Mouse (Mus musculus) bone marrow, adult 2 months (tissue): ENCODE results near the gene Emp1. TPM values are rescaled to one million over a fixed set of nuclear protein-coding genes. Genes with fewer than 3 reads are reported as not detected.

Source experiments
- H3K27ac ChIP-seq: fragments of 200-500 bp; 2 replicates; pipeline ENCODE4 v1.5.1; 2012; ENCODE audit warnings: low read depth, mild to moderate bottlenecking, control low read depth, inconsistent platforms, low read length; ENCODE audit not compliant: control insufficient read depth, poor library complexity, insufficient read depth
- H3K4me1 ChIP-seq: fragments of 200-500 bp; 2 replicates; pipeline ENCODE4 v1.6.1; 2011; ENCODE audit warnings: low read length; ENCODE audit not compliant: control insufficient read depth, insufficient read depth
- H3K4me3 ChIP-seq: fragments of 200-500 bp; replicated peaks from 2 replicates; pipeline ENCODE3; 2011; ENCODE audit warnings: mild to moderate bottlenecking, low read depth, low read length, control low read depth; ENCODE audit not compliant: control insufficient read depth
- CTCF ChIP-seq: fragments of 200-500 bp; IDR thresholded peaks from 2 replicates; pipeline ENCODE4 v1.5.1; 2011; ENCODE audit warnings: low read length, control low read depth; ENCODE audit not compliant: control insufficient read depth, insufficient read depth
- POLR2A ChIP-seq: fragments of 200-500 bp; IDR thresholded peaks from 2 replicates; pipeline ENCODE4 v1.6.1; 2011; ENCODE audit warnings: low read depth, mild to moderate bottlenecking, control low read depth, low read length, borderline replicate concordance; ENCODE audit not compliant: control insufficient read depth
- WGBS: fragments of 180-500 bp; shearing (Covaris S2); methylation state at CpG from one replicate; pipeline ENCODE4 v1.1.7; 2018; 5-methylcytosine and 5-hydroxymethylcytosine counted together
- polyA plus RNA-seq: library from polyadenylated mRNA; stranded (reverse); fragments of >200 nt; gene quantifications from 2 replicates; pipeline ENCODE4 v1.2.4, GENCODE M21; 2011; ENCODE audit warnings: low replicate concordance; ENCODE audit not compliant: missing spikeins, insufficient read depth, insufficient read length

The Emp1 gene
- polyA plus RNA-seq, 1 experiment: 23.0 TPM

DNA sequence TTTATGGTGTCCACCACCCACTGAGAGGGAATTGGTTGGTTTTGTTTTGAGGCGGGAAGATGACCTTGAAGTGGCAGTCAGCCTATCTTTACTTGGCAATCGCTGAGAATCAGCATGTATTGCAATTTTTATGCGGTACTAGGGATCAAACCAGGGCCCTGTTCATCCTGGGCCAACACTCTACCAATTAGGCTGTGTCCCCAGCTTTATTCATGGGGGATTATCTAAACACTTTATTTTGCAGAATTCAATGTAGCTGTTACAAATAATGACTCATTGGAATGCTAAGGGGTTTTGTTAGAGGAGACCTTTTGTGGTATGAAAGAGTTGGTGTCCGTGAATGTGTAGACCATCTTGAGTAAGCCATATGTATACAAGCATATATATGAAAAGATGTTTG, 9.8 kb upstream of the Emp1 start:
- 76% methylated on average over 4 of the region's 4 CpGs for WGBS
- no peak for TF ChIP-seq POLR2A
- TF ChIP-seq CTCF: no peak
- Histone ChIP-seq H3K27ac (no peak overlapping the region), H3K4me1 (no peaks in the 10 kb centered on the region), H3K4me3 (no peak overlapping the region)

DNA sequence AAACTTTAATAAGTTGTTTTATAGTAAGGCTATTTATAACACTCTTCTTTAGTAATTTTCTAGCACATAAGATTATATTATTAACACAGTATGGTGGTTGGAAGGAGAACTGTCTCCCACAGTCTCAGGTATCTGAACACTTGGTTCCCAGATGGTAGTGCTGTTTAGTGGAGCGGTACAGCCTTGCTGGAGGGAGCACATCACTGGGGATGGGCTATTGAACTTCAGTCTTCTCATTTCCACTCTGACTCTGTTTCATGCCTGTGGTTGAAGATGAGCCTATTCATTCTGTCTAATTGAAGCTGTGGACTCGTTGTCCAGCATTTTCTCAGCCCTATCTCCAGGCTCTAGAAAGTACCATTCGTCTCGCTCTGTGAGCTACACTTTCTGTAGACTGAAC, 7.4 kb upstream of the Emp1 start:
- H3K27ac ChIP-seq: no peak overlapping the region

DNA sequence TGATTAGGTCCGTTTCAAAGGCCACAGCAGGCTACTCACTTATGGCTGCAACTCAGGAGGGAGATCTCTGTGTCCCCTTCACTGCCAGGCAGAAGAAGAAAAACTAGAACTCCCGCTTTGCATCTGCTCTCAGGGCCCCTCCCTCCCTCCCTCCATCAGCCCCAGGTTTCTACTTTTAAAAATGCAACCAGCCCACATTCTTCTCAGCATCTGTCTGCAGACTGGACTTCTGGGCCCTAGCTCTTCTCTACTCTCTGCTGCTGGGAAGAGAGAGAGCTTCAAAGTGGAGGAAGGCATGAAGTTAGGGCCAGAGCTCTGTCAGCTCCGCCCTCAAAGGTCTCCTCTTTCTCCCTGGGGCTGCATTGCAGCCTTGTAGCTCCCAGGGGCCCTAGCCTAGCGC, 2.0 kb upstream of the Emp1 start:
- Histone ChIP-seq H3K27ac (no peak overlapping the region), H3K4me1 (no peaks in the 10 kb centered on the region), H3K4me3 (no peak overlapping the region)
- WGBS: 76% methylated on average over 4 of the region's 4 CpGs
- no peak for TF ChIP-seq POLR2A
- no peak for TF ChIP-seq CTCF

More for the DNA sequence above, 7.4 kb upstream of the Emp1 start:
- H3K4me1 ChIP-seq: no peaks in the 10 kb centered on the region
- 75% methylated on average over 4 of the region's 4 CpGs for WGBS
- TF ChIP-seq CTCF (no peak), POLR2A (no peak)
- H3K4me3 ChIP-seq: no peak overlapping the region

DNA sequence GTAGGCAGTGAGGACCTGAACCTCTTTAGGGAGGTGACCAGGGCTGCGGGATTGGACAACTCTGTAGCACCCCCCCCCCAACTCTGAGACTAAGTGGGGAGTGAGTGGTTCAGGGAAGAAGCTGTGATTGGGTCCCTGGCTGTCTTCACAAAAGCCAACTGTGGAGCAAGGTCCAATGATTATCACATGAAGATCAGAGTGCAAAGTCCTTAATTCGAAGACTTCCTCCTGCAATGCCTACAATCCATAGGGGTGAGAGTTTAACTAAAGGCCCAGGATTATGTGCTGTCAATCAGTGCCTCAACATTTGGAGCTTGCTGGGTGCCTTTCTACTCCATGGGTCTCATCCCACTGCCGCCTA, 267 bp upstream of the Emp1 start:
- Histone ChIP-seq H3K4me1 (no peaks in the 10 kb centered on the region), H3K27ac (no peak overlapping the region), H3K4me3 (no peak overlapping the region)
- no peak for TF ChIP-seq CTCF
- no peak for TF ChIP-seq POLR2A
- WGBS: 76% methylated on average over 3 of the region's 3 CpGs

DNA sequence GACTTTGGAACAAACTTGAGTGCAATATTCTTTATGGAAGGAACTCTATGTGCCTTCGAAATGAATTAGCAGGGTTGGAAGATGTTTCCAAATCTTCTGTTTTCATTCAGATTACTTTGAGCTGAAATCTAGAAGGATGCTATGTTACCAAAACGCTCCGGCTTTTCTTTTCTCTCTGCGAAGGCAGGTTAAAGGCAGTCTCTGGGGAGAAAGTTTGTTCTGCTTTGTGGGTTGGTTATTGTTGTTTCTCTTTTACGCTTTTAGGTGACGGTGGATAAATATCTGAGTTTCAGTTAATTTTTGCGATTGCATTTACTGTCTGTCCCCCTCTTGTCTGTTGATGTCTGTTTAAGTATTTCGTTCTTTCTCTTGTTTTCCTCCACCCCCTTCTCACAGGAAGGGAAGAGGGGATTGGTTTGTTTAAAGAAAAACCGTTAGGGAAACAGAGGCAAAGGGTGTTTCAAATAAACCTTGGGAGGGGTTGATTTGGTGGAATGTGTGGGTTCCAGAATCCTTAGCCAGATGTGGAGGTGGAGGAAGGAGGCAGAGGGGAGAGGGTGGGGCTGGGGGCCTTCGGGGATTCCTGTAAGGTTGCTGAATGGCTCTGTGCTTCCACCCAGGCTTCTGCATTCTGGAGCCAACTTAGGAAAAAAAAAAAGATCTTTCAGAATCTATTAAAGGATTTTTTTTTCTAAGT, 1.1 kb downstream of the Emp1 start:
- no peak overlapping the region for H3K4me3 ChIP-seq

DNA sequence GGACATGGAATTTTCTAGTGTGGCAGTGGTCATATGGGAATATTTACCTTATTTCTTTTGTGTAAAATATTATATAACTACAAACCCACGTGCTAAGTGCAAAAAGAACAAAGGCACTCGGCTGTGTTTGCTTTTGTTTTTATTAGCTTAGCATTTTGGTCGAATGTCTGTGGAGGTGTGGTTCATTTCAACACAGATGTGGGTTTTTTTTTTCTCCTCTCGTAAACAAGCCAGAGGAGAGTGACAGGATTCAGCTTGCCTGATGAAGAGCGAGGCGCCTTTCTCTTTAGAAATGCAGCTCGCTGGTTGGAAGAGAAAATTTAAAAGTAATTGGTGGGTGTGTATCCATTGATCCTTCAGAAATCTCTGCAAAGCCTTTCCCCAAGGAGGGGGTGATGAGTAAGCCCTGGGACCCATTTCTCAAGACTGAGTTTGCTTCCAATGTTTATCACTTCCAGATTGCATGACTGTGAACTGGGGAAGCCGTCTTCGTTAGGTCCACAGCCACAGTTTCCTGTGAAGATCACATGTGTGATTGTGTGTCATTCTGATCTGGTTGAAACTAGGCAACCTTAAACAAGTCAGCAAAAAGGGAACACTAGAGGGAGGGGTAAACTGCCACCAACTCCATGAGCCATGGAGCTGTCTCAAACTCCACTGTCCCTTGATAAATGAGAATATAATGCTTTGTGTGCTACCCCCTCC, 1.8 kb downstream of the Emp1 start:
- WGBS: 5% methylated on average over 9 of the region's 9 CpGs
- H3K27ac ChIP-seq: no peak overlapping the region
- TF ChIP-seq CTCF (no peak), POLR2A (no peak)
- no peak overlapping the region for H3K4me3 ChIP-seq
- no peaks in the 10 kb centered on the region for H3K4me1 ChIP-seq

More for the DNA sequence above, 1.1 kb downstream of the Emp1 start:
- WGBS: 26% methylated on average over 10 of the region's 10 CpGs
- H3K4me1 ChIP-seq: no peaks in the 10 kb centered on the region
- no peak for TF ChIP-seq CTCF
- TF ChIP-seq POLR2A: no peak
- H3K27ac ChIP-seq: no peak overlapping the region

DNA sequence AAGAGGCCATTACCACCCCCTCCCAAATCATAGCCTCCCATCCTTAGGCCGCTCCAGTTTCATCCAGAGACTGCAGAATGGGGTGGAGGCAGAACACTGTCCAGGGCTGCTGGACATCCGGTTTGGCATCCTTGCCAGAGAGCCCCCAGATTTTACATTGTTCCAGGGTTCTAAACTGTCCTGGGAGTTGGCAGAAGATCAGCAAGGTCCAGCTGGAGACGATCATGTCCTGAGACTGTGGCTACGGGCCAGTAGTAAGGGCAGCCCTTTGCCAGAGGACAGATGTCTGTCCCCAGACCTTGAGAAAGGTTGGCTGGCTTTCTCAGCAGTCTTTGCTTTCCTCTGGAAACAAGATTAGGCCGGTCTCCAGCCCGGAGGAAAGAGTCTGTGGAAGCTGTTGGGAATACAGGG, 2.6 kb downstream of the Emp1 start:
- H3K27ac ChIP-seq: no peak overlapping the region
- TF ChIP-seq POLR2A (no peak), CTCF (no peak)

DNA sequence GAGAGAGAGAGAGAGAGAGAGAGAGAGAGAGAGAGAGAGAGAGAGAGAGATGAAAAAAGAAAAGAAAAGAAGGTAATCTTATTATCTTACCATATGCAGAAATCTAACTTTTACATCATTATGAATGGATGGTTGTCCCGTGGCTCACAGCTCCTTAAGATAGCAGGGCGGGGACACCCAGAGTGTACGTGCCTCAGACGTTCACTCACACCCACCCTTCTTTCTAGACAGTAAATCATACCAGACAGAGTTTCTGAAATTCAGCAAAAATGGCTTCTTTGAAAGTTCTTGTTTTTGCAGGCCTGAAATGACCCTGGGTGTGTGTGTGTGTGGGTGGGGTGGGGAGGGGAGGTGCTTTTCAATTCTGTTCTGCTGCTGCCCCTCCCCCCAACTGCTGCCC, 3.3 kb downstream of the Emp1 start:
- WGBS: 38% methylated on average over 4 of the region's 4 CpGs
- TF ChIP-seq CTCF (no peak), POLR2A (no peak)
- H3K27ac ChIP-seq: no peak overlapping the region
- no peaks in the 10 kb centered on the region for H3K4me1 ChIP-seq
- H3K4me3 ChIP-seq: no peak overlapping the region

More for the DNA sequence above, 2.6 kb downstream of the Emp1 start:
- 64% methylated on average over 6 of the region's 6 CpGs for WGBS
- Histone ChIP-seq H3K4me3 (no peak overlapping the region), H3K4me1 (no peaks in the 10 kb centered on the region)

DNA sequence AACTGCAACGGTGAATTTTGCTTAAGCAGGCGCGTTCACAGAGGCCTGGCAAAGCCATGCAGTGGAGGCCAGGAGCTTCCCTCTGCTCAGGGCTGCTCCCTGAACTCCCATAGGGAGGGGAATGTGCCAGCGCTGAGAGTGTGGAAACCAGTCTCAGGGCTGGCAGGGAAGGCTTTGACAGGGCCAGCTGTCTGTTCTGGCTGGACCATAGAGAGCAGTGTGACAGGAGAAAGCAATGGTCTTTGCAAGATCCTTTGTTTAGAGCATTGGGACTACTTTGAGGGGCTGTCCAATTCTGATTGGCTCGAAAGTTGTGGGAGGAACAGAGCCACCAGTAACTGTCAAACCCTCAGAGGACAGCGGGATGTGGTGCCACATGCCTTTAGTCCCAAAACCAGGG, 5.9 kb downstream of the Emp1 start:
- TF ChIP-seq CTCF (no peak), POLR2A (no peak)
- WGBS: 70% methylated on average over 6 of the region's 6 CpGs
- H3K4me1 ChIP-seq: no peaks in the 10 kb centered on the region
- no peak overlapping the region for H3K27ac ChIP-seq
- H3K4me3 ChIP-seq: no peak overlapping the region
